Mouse (Mus musculus) mesoderm, embryonic 11.5 days (tissue): Measurements from ENCODE around the gene Wars.

ENCODE experiments used
- DNase-seq: peaks from one replicate; pipeline ENCODE4 v3.0.0-alpha.2; 2012; ENCODE audit warnings: low read depth, low spot score

Gene Wars

DNA sequence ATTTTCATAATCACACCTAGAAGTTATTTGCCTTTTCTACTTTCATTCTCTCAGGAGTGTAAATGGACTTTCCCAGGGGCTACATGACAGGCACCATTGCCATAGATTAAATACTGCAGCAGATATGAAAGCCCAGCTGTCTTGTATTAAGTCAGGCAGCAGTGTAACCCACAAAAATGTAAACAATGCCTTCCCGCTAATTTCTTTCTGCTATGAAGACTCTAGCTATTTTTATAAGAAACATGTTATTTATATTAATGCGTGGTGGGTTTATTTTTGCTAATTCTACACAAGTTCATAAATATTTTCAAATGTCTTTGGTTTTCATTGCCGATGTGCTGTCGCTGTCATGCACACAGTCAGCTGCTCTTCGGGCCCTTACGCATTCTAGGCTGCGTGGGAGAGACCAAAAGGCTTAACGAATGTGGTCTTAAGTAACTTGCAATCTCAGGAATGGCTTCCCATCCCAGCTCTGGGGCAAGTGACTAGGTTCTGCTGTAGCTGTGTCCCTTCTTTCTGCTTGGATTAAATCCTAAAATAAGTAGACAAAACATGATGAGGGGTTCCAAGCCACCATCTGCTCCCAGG is 16.0 kb upstream of the Wars start:
- DNase-seq = no peak

DNA sequence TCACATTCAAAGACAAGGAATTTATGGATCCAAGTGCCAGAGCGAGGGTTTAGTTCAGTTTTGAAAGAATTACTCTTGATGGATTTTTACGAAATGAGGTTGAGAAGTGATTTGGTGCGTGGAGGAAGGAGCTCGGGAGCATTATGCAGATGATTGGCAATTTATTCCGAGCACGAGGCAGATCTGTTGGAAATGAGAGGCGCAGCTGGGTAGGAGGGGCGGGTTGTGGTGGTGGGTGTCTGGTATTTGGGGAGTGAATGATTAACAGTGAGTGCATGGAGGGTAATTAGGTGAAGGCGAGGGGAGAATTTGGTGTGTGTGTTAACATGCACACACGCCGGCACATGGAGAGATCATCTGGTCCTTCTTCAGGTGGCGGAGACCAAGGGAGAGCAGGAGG is 12.4 kb upstream of the Wars start:
- DNase-seq = no peak

DNA sequence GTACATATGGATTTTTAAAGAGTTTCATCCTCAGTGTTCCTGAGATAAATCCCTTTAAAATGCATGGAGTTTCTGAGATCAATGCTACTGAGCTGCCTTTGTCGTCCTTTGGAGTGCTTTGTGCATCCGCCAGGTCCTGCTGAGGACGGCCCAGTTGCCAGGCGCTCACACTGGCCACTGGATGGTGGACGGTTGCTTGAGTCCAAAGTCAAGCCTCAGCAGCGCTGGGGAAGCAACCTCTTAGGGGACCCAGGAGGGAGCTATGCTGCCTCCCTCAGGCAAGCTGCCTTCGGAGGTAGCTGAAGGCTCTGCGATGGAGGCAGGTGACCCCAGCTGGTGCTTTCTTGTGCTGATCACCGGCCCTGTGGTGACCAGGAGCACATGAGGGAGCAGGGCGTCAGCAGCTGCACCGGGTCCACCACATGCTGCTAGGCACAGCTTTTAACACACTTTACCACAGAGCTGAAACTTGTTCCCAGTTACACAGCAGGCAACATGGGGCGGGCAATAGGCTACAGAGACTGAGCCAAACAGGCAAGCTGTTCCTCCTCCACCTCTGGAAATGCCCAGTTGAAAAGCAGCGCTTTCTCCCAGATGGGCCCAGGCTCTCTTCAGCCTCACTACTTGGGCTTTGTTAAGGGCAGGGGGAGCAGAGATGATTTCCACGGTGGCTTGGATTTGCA is 11.8 kb upstream of the Wars start:
- DNase-seq = no peak

DNA sequence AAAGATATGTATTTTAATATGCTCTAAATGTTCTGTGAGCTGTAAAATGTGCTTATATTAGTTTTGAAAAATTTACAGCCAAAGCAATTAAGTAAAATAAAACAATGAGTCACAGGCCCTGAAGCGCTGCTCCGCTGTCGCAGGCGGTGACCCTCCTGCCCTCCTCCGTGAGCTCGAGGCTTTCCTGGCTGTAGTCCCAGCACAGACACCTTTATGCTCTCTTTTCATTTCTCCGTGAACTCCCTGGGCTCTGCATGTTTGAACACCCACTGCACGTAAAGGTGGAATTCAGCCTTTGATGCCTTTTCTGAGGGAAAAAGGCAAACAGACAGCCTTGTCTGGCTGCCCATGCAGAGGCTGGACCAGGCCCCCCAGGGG is 10.3 kb upstream of the Wars start:
- DNase-seq = no peak

DNA sequence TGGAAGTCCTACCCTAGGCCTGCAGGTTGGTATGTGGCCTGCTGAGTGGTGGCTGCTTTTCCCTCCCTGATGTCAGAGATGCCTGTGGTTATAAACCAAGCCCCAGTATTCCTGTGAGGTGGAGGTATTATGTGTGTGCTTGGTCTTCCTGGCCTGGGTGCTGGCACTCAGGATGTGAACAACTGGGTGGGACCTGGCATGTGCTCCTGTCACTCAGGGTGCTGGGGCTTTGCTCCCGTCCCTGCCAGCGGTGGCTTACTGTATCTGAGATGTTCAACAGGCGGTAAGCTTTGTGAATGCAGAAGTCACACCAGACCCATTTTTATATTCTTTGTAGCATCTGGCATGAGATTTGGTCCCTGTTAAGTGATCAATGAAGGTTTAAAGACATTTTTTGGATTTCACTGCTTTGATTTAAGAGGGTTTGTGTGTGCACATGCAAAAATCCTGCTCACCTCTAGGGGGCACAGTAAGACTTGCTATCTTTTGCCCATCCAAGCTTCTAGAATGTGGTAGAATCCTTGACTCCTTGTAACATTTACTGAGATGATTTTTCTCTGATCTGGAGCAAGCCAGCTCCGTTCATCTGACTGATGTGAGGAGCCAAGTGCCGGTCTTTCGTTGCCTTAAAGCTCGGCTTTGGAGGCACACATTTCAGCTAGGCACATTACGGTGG is 9.8 kb upstream of the Wars start:
- peak; percentile 72 for DNase-seq

DNA sequence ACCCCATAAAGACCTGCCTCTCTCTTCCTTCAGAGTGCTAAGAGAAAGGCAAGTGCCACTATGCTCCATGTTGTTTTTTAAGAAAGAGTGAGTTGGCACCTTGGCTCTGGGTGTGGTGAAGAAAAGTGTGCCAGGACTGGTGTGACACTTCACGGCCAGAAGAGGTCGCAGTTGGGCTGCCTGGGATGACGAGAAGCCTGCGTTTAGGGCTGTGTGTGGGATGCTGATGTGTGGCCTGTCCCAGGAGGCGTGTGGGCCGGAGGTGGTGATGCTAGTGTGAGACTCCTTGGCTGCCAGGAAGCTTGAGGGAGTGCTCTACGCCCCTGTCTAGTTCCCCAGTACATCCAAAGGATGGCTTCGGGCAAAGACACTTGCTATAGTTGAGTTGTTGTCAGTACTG is 9.0 kb upstream of the Wars start:
- peak; percentile 73 for DNase-seq

DNA sequence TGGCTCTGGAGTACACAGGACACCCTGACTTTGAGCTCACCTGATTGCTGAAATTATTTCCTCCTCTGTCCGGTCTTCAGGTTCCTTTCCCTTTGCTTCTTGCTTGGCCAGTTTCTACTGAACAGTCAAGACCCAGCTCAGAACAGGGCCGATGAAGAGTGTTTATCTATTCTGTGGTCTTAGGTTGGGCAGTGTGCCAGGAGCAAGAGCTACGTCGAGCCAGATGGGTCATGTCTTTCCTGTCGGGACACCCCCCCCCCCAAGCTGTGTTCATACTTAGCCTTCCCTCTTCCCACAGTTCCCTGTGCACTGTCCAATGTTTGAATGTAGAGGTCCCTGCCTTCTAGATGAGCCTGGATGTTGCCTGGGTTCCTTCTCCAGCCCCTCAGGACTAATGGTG is 7.4 kb upstream of the Wars start:
- no peak for DNase-seq

DNA sequence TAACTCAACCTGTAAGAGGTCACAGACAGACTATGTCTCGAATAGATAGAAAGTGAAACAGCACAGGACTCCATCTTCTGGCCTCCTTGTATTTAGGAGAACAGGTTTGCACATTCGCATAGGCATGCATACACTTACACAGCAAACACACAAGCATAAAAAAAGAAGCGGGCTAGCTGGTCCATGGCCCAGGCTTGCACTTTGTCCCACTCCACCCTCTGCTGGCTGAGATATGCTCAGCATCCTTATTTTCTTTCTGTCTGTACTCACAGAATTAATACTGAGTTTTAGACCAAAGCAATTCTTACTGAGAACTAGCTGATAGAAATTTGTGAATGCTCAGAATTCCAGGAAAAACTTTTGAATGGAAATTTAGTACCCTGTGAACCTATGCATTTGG is 2.0 kb upstream of the Wars start:
- no peak for DNase-seq

DNA sequence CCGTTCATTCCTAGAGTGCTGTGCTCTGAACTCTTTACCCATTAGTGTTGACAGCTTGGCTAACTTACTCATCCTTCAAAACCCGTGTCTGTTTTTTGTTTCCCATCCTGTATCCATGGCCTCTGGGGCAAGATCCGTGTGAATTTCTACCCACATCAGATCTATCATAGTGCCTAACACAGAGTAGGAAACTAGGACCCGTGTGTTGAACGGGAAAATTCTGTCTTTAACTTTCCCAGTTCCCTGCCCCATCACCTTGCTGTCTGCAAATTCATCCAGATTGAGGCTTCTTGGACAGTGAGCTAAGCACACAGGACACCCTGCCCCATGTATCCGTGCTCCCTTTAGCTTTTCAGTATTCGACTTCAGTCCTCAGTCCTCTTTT is 450 bp upstream of the Wars start:
- no peak for DNase-seq

DNA sequence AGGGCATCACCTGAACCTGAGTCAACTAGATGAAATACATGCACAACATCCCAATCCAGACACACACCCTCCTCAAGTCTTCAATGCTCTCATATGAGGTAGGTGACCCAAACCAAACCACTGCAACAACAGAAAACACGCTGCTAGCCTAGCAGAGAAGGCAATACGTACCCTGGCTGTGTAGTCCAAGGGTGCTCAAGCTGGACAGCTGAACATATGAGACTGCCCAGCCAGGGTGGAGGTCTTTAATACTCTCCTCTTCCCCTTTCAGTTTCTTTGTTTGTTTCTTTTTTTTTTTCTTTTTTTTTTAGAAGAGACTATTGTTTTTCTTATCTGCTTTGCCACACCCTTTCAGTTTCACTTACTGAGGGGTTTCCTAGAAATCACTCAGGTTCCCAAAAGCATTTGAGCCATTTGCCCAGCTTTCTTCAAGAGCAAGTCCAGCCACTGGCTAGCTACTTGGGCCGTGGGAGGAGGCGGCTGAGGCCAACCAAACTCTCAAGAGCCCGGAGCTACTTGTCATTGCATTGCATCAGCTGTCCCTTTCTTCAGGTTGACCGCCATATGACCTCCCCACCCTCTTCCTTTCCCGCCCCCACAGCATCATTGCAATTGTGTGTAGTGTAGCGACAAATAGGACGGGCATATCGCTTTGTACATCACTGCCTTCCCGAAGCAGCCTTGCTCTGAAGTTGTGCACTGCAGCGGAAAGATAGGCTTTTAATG is 822 bp downstream of the Wars start, which contains the start of gene Wdr25:
TSS of gene Wdr25 (plus strand) at position 643 of the 726 bp plus-strand sequence.
- DNase-seq = no peak

DNA sequence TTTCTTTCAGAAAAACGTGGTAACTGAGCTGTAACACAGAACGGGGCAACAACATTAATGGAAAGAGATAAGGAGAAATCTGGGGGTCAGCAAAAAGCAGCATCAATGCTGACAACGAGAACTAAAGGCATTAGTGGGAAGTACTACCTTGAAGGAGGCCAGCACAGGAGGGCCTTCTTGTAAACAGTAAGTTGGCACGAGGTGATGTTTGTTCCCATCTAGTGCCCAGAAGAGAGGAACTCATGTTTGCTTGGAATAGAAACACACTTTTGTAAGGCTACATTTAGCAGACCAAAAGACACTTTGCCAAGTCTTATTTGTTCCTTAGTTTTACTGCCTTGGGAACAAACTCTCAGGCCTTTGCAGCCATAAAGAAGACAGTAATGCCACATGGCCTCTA is 5.3 kb downstream of the Wars start:
- no peak for DNase-seq

DNA sequence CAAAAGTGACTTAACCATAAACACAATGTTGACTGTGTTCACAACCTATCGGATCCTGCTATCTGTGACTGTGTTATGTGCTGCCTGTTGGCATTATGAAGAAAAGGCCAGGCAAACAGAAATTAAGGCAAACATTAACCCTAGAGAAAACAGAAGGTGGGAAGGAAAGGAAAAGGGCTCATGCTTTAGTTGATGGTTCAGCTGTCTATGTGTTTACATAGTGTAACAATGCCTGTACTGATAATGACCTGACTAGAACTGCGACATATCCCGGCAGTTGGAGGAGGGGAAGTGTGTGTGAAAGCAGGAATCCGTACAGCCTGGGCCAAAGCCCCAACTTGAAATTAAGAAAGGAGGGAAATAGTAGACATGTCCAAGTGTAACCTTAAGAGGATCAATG is 6.9 kb downstream of the Wars start:
- DNase-seq = no peak

DNA sequence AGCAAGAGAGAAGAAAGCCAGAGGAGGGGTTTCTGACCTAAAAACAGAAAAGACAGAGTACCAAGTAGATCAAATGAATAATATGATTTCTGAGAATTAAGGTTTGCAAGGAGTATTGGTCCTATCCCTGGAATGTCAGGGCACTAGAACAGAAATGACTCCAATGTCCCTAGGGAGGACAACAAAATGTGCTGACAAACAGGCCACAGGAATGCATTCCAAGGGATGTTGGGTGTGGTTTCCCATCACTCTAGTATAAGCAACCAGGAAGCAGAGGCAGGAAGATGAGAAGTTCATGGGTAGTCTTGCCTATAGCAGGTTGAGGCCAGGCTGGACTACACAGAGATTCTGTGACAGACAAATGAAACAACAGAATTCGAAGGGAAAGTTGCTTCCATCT is 8.1 kb downstream of the Wars start:
- no peak for DNase-seq

DNA sequence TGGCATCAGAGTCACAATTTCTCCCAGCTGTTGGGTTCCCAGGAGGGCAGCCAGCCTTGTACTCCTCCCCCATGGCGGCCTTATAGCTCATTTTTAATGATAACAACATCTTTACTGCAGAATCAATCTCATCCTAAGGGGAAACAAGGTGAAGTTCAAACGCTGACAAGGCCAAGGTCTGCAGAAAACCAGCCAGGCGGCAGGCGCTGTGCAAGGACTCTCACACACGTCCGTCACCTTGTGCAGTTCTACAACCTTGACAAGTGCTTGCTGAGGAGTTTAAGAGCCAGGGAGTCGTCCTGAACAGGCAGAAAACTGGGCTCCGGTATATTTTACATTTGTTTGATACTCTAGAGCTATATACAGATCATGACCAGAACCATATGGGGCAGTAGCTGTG is 11.2 kb downstream of the Wars start:
- no peak for DNase-seq

DNA sequence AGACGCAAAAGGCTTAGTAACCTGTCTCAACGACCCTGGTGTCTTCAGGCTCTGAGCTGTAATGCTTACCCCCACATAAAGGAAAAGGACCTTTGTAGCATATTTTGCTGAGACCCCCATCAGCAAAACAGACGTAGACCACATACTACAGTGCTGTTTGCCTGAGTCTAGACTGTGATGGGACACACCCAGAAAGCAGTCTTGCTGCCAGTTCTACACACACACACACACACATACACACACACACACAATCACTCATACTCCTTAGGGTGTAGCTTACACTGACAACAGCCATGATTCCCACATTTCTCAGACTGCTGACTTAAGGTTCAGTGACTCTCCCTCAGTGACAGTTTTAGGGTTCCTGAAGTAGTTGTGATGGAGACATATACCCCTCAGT is 12.8 kb downstream of the Wars start:
- DNase-seq = no peak

DNA sequence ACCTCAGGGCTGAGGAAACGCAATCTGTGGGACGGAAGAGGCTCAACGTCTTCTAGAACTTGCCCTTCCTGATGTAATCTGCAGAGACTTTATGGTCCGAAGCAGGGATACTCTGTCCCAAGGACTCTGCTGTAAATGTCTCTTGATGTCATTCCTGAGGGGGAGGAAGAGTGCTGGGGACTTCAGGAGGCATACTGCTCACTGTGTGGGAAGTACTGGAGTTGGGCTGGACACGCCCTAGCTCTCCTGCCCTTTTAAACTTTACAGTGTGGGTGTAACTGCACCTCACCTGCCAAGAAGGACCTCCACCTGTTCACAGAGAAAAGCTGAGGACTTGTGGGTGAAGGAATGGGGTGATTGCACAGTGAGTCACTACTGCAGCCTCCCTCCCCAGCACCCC is 13.4 kb downstream of the Wars start:
- DNase-seq = no peak

DNA sequence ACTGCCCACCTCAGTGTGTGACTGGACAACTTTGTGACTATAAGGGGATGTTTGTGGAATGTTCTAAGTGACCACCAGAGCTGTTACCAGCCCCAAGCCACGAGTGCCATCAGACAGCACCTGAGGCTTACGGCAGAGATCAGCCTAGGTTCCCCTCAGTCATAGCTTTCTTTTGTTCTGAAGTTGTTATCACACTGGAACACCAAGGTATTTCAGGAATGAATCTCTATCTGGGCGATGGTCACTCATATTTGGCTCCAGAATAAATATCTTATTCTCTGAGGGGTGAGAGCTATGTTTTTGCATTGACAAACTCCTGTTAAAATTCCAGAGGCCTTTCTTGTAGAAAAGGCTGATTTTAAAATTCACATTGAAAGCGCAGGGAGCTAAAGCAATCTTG is 14.8 kb downstream of the Wars start:
- DNase-seq = no peak

DNA sequence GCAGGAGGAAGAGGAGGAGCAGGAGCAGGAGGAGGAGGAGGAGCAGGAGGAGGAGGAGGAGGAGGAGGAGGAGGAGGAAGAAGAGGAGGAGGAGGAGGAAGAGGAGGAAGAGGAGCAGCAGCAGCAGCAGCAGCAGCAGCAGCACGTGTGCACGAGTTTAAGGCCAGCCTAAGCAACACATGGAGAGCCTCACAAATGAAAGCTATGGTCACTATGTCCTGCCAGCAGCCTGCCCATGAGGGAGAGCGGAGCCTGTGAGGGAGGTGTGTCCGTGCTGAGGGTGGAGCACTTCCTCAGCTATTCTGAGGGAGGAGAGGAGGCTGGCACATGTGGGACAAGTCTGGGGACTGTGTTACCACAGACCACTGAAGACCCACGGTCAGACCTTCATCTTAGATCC is 20.9 kb downstream of the Wars start:
- no peak for DNase-seq

DNA sequence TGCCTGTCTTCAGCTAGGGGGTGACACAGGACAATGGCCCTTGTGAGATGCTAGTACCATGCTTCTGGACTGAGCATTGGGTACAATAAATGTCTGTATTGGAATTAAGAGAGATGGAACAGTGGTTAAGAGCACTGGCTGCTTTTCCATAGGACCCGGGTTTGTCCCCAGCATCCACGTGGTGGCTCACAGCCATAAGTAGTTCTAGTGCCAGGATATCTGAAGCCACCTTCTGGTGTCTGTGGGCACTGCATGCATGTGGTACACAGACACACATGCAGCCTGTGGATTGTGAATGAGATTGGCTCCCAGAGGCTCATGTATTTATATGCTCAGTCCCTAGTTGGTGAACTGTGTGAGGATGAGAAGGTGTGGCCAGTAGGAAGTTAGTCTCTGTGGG is 24.4 kb downstream of the Wars start:
- DNase-seq = no peak

DNA sequence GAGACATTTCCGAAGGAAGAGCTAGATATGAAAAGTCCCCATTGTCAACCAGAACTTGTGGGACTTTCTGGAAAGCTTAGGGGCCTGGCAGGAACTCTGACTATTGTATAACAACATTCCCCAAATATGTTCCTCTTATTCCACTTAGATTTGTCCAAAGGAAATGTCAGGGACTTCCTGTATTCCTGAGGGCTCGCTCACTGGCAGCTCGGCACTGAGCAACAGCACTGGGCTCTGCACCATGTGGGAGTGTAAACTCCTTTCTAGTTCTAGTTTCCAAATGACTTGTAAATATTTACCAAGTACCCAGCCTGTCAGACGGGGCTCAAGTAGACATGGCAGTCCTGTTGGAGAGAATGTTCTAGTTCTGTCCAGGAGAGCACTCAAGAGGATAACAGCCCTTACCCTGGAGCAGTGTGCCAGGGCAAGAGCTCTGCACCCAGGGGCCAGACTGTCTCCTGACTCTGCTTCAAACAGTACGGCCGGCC is 28.9 kb downstream of the Wars start:
- DNase-seq = no peak

DNA sequence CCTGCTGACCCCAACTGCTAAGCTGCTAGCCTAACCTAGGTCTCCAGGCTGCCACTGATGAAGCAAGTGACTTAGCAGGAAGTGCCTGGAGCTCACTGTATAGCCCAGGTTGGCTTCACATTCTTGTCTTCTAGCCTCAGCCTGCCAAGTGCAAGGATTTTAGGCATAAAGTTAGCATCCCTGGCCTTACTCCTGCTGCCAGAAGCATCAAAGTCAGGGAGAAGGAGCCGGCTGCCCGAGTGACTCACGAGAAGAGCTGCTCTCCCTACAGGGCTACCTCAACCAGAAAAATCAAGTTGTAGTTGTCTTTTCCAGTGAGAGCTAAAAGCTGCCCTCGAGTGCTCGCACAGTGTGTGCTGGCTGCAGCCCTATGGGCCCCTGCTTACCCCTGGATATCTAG is 35.5 kb downstream of the Wars start:
- no peak for DNase-seq

DNA sequence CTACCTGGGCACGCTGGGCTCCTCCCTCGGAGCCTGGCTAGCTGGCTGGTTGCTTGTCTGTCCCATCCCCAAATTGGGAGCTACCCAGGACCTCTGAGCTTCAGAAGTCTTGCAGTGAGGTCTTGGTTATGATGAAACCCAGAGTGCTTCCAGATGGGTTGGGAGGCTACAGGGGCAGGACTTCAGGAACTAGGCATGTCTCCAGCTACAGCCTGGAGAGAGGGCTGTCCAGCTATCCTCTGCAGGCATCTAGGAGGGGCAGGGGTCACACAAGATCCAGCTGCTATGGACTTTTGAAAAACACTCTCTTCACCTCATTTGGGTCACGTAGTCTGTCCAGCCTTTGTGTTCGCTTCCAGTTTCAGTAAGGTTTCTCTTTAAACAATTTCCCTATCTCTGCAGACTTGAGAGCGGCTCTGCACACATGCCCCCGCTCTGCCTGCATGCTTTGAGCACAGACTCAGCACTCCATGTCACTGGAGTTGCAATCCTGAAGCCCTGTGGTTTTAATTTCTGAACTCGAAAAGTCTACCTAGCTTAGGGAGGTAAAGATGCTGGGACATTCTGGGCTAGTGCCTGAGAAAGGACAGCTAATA is 36.3 kb downstream of the Wars start:
- DNase-seq = no peak
